Mouse (Mus musculus) gonadal fat pad, adult 2 months (tissue): ENCODE results near the gene Klk4. TPM values are rescaled to one million over a fixed set of nuclear protein-coding genes. Genes with fewer than 3 reads are reported as not detected.

Experiments
- DNase-seq: peaks from one replicate; pipeline ENCODE4 v3.0.0-alpha.2; 2012; ENCODE audit warnings: low read depth
- polyA plus RNA-seq: library from polyadenylated mRNA; depleted of rRNA; stranded (reverse); fragments of >200 nt; gene quantifications from 2 replicates; pipeline ENCODE4 v1.2.3, GENCODE M21; 2012; rRNA removed

Gene Klk4
- polyA plus RNA-seq: not detected in 2 replicates

DNA sequence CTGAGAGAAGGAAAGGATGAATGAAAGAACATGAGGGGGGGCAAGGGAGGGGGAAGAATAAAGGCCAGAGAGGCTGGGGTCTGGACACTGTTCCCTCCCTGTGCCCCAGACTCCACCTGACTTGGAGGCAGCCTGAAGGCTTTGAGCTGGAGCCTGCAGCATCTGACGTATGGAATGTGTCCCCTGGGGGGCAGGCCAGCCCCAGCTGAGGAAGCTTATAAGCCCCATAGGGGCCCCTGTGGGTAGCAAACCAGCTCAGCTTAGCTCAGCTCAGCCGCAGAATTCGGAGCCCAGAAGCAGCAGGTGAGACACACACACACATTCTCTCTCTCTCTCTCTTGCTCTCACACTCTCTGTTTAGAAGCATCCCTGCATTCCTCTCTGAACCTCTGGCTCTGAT, at the start of gene Klk4:
Gene Klk4 (plus strand): TSS at position 249 of the 400 bp plus-strand sequence.
- DNase-seq: no peak

DNA sequence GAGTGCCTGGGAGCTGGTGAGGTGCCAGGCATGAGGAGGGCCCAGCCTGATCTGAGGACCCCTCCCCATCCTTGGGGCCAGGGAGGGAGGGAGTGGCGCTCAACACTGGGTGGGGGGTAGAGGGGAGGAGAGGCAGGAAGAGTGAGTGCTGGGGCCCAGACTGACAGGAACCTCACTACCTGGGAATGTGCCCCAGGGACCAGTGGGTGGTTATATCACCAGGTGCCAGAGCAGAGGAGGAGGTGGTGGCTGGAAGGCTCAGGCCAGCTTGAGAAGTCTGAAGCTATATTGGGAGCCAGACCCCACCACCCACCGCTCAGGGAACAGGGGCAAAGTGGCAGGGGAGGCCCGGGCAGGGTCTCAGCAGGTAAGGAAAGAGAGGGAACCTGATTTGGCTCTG, 39.3 kb upstream of the Klk4 start, which contains the start of gene Klk5:
Gene Klk5 (plus strand): TSS at position 271 of the 400 bp plus-strand sequence.
- no peak for DNase-seq

DNA sequence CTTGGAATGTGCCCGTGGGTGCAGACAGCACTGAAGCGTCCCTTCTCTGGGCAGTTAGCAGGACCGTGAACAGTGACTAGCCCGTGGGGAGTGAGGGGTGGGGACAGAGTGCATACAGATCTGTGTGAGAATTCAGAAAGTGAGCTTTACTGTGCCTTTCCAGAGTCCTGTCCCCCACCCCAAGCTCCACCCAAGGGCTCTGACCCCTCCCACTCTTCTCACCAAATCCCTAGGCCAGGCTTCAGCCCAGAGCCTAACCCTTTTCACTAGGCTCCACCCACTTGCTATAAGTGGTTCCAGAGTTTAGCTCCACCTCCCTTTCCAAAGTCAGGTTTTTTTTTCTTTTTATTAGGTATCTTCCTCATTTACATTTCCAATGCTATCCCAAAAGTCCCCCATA, 37.2 kb upstream of the Klk4 start:
- DNase-seq: no peak

DNA sequence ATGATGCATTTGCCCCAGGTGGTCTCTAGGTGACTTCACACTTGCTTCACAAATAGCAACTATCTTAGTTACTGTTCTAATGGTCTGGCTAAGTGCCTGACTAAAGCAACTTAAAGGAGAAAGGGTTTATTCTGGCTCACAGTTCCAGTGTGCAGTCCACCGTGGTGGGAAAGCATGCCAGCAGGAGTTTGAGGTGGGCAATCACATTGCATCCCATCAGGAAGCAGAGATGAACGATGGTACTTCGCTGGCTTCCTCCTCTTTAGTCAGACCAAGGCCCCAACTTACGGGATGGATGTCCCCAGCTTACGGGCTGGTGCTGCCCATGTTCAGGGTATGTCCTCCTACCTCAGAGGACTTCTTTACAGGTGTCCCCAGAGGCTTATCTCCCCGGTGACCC, 29.3 kb upstream of the Klk4 start:
- no peak for DNase-seq

DNA sequence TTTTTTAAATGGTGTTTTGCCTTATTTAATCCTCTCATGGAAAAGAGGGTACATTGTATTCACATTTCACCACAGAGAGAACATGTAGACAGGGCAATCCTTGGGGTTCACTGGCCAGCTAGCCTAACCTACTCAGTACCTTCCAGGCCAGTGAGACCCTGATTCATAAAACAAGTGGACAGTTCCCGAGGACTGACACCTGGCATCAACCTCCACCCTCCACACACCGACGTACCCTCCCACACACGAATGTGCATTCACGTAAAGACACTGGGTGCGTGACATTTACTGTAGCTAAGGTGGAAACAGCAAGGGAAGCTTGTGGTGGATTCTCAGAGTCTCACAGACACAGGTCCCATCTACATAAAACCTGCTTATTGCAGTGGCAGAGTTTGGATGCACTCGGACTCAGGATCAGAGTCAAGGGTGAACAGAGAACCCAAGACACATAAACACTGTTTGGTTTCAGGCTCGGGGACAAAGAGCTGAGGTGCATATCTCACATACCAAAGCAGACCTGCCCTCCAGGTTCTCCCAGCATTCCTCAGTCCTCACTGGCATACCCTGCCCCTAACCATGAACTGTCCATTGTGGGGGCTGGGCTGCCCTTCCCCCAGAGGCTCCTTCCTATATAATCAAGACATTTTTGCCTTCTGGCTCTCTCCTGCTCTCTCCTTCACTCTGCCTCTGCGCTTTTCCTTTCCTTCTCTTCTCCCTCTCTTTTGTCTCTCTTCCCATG, 26.1 kb upstream of the Klk4 start:
- DNase-seq: no peak

DNA sequence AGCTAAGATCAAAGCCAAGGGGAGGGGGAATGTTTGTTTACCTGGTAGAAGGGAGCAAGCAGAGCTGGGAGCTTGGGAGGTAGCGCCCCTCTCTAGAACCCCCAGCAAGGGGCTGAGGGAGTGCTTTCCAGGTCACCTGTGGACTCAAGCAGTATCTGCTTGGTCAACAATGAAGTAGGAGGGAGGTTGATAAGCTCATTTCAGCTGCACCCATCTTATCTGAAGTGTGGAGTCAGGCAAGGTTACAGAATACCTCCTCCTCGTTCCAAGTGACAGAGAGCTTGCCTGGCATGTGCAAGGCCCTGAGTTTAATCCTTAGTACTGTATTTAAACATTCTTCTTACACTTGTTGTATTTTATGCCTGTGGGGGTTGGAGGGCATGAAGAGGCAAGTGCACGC, 25.3 kb upstream of the Klk4 start:
- no peak for DNase-seq

DNA sequence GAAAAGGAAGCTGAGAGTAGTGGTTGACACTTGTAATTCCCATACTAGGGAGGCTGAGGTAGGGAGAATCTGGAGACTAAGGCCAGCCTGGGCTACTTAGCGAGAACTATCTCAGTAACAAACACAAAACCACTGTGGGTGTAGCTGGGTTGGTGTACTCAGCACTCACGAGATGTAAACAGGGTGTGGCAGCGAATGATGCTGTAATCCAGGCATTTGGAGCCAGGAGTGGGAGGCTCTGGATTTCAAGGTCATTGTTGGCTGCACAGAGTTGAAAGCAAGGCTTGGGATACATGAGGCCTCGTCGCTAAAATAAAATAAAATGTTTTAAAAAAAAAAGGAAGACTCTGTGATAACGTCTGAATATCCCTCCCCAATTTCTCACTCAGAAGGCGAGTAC, 24.7 kb upstream of the Klk4 start:
- DNase-seq: no peak

DNA sequence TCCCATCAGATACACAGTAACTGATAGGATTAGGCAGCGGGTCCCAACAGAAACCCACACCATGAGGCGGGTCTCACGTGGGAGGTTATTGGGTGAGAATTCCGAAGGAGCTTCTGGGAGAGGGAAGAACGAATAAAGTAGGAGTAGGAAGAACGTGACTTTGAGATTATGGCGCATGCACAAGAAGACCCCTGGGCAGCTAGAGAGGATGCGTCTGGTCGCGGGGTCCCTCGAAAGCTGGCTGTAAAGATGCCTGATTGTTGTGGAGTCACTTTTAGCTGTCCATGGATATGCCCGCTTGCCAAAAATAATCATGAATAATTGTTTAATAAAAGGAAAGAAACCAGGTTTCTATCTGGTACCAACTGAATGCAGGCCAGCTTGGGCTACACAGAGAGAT, 23.5 kb upstream of the Klk4 start:
- no peak for DNase-seq

DNA sequence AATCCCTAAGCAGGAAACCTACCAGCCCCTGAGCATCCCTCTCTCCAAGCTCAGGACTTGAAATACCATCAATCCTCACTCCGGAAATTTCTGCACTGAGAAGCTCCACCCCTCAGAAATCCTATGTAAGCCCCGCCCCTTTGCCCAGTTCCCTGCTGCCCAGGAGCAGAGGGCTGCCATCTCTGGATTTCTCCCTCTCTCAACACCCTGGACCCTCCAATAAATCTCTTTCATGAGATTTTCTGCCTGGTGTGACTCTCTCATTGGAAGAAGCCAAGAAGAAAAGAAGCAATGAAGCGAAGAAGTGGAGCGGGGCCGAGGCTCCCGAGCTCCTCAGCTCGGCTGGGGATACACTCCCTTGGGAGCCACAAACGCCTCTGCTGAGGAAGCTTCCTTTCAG, 20.5 kb upstream of the Klk4 start:
- DNase-seq: no peak

DNA sequence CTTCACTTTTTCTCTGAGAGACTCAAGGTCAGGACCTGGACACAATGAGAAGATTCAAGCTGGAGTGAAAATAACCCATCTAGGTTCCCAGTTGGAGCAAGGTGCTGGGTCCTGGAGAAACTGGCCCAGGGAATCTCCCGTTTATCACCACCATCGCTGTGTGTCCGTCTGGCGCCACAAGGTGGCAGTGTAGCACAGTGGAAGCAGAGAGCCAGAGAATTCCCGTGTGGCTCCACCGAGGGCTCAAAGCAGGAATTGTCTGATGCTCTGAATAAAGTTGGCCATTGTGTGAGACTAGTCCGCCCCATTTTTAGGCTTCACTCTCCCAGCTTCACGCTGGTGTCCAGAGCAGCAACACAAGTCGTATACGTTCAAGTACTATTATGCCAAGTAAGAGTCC, 7.7 kb upstream of the Klk4 start:
- no peak for DNase-seq

DNA sequence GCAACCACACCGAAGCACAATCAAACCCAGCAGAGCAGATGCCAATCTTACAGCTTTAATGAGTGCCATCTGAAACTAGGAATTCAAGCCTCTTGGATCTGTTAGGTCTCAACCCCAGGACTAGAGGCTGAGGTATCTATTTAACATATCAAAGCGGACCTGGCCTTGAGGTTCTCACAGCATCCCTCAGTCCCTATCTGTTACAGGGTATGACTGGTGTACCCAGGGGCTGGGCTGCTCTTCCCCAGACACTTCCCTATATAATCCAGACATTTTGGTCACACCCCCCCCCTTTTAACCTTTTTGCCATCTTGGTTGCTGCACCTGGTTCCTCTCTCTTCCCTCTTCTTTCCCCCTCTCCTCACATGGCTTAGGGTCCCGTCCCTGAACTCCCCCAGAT, 7.3 kb upstream of the Klk4 start:
- no peak for DNase-seq

DNA sequence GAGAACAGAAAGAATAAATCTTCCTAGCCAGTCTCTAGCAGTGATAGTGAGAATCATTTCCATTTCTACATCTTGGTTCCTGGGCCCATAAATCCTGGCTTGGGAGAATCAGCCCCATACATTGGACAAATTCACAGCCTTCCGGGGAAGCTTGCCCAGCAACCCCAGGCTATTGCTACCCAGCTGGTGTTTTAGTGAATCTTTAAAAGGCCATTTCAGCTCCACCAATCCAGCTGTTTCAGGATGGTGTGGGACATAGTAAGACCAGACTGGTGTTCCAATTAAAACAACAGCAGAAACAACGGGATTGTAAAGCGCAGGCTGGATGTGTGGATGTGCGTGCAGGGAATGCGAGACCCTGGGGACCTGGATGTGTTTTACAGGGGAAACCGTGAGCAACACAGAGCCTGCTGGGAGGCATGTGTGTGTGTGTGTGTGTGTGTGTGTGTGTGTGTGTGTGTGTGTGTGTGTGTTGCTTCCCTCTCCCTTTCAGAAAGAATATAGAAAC, 6.0 kb upstream of the Klk4 start:
- no peak for DNase-seq

DNA sequence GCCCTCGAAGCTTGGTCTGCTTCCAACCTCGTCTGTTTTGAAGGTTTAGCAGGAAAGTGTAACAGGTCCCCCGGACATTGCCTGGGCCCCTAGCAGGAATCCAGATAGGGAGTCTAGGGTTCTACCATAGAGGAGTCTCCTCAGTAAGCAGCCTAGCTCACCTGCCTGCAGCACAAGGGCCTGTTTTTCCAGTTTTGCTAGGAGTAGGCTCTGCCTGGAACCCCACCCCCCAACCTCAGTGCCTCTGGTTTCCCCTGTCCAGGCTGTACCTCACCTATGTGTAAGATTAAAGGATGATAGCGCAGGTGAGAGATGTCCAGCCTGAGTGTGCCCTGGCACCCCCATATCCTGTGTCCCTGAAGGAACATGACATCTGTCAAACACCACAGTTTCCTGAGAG, 4.5 kb upstream of the Klk4 start:
- no peak for DNase-seq

DNA sequence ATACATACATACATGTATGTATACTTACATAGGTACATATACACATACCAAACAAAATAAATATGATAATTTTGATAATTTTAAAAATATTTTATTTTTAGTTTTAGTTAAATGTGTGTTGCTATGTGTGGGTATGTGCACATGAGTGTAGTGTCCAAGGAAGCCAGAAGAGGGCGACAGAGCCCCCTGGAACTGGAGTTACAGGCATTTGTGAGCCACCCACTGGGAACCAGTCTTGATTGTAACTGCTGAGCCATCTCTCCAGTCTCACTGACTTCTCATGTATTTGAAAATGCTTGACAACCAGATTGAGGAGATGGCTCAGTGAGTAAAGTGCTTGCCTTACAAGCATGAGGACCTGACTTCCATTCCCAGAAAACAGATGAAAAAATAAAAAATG, 2.7 kb upstream of the Klk4 start:
- no peak for DNase-seq

DNA sequence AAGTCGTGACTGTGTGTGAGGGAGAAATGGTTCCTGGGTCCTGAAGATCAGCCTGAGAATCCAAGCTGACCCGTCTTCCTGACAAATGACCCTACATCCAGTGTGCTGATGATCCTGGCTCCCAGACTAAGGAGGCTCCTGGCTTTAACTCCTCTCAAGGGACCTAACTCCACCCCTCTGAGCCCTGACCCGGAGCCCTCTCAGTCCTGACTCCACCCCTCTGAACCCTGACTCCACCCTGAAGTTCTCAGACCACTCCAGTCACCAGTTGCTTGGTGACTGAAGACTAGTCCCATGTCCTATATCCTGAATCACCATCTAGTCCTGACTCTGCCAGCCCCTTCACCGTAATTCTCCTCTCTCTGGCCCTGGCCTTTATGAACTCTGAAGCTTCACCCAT, 1.4 kb downstream of the Klk4 start:
- DNase-seq: no peak

DNA sequence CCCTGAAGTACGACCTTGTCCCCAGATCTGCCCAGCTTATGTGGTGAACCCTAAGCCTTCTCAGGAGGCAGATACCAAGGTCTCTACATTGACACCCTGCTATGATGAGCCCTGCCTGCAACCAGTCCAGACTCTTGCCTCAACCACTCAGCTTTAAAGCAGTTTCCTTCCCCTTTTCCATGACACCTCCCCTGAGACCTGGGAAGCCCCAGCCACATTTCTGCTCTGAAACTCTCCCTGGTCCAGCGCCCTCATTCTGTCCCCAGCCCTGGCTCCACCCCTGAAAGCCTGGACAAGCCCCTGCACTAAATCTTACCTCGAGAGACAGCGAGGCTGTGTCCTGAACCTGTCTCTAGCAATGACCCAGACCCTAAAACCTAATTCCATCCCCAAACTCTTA, 1.9 kb downstream of the Klk4 start:
- DNase-seq: no peak

DNA sequence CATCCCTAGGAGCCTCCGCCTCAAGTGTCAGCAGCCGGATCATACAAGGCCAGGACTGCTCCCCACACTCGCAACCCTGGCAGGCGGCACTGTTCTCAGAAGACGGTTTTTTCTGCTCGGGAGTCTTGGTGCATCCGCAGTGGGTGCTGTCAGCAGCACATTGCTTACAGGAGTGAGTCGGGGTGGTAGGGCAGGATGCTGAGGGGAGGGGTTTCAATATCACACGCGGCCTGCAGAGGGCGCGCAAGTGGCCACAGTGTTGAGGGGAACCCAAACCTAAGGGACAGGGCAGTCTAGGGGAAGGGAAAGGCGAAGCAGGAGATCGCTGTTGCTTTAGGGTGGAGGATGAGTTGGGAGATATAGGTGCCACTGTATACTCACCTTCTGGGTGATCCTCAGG, 2.6 kb downstream of the Klk4 start:
- no peak for DNase-seq

DNA sequence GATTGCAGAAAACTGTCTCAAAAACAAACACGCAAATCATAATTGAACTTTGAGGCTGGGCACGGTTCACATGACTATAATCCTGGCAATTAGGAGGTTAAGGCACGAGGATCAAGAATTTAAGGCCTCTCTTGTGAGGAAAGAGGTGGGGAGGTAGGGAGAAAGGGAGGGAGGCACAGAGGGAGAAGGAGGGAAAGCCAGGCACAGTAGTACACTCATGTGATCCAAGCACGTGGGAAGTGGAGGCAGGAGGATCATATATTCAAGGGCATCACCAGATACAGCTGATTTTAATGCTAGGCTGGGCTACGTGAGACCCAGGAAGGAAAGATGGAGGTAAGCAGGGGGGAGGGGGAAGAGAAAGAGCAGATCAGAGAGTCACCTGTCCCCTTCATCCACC, 10.4 kb downstream of the Klk4 start:
- no peak for DNase-seq

DNA sequence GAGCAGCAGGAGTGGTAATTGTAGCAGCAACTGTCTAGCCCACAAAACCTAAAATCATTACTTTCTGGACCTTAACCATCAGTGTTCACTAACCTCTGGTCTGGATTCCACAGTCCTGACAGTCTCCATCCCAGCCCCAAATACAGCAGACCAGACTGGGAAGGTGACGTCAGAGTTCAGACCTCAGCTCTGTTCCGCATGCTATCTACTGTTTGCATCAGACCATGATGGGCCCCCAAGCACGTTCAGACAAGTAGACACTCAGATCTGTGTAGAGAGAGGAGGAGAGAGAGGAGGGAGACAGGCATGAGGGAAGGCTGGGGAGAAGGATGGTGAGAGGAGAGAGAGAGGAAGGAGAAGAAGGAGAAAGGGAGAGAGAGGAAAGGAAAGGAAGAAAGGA, 10.8 kb downstream of the Klk4 start:
- DNase-seq: no peak

DNA sequence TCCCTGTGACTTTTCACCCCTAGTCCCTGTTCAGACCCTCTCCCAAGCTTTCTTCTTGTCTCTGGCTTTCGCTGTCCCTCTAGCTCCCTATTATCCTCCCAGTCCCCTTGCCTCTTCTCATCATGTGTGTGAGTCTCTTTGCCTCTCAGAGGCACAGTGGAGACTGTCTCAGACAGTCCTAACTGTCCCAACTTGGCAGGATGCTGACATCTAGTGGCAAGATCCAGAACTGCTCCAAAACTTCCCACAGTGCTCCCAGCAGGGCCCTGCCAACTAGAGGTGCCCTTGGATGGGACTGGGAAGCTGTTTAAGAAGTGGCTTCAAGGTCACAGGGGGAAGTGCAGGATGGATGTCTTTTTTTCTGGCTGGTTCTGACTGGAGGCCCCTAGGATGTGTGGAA, 13.9 kb downstream of the Klk4 start:
- no peak for DNase-seq

DNA sequence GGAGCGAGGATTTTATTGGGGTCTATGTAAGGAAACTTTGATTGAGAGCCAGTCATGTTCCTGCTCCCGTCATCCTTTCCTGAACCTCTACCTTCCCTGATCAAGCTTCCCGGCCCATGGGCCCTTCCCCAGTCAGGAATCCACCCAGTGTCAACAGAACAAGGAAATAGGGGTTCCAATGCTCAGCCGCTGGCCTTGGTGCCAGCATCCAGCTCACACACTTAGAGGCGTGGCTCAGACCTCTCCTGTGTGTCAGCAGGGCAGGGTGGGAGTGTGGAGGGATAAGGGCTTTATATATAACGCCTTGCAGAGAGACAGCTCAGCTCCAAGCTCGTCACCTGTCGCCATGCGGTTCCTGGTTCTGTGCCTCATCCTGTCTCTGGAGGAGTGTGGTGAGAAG, 33.9 kb downstream of the Klk4 start:
- DNase-seq: no peak

DNA sequence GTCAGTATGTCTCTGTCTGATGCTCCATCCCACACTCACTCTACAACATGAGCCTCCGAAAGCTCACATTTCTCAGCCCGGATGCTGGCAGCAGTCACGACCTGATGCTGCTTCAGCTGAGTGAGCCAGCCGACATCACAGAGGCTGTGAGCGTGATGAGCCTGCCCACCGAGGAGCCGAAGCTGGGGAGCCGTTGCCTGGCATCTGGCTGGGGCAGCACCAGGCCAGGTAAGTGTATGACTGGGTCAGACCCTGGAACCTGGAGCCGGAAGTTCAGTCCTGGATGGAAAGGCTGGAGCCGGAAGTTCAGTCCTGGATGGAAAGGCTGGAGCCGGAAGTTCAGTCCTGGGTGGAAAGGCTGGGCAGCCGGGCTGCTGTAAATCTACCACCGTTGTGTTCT, 37.5 kb downstream of the Klk4 start:
- no peak for DNase-seq

DNA sequence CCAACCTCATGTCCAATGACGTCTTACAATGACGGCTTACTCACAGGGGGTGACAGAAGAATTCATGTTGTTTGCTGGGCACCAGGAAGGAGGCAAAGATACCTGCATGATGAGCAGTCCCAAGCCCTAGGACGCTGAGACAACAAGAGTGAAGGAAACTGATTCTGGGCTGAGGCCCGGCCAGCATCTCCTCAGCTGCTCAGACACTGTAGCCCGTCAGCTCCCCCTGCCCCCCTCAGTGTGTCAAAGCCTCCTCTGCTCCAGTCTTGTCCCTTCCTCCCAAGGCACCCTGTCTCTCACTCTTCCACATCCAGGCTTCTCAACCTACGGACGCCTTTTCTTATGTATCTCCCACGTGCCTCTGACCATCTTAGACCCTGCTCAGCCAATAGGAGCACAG, 37.9 kb downstream of the Klk4 start:
- DNase-seq: no peak
